Mouse (Mus musculus): ENCODE measurements around the gene Pbrm1. TPM values are rescaled to one million over a fixed set of nuclear protein-coding genes. Genes with fewer than 3 reads are reported as not detected.

Gene Pbrm1
- polyA plus RNA-seq, 1 experiment = 6.8 TPM

DNA sequence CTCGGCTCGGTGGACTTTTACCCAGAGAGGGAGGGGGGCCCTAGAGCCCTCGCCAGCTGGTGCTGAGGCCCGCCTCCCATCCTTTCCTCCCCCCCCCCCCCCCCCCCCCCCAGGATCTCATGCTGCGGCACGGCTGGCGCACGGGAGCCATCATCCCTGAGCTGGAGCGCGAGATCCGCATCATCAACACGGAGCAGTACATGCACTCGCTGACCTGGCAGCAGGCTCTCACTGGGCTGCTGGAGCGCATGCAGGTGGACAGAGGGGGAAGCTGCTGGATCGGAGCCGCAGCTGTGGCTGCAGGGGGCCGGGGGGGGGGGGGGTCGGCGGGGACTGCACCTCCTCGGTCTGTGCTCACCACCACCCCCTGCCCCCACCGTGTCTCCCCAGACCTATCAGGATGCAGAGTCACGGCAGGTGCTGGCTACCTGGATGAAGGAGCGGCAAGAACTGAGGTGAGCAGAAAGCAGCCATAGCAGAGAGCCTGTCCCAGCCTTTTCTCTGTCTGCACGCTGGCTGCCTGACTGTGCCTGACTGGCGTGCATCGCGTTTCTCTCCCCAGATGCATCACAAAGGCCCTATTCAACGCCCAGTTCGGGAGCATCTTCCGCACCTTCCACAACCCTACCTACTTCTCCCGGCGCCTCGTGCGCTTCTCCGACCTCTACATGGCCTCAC is 119.4 kb downstream of the Pbrm1 start:
- Histone ChIP-seq H3K36me3 (ENCODE audit: control insufficient read depth, insufficient read depth, low read length) (no peaks in the 10 kb centered on the region; the same call in none of the 2 replicates), H3K27me3 (ENCODE audit: control insufficient read depth, insufficient read depth, low read length) (no peaks in the 10 kb centered on the region; the same call in 1 of the 2 replicates), H3K4me1 (ENCODE audit: control insufficient read depth, insufficient read depth, insufficient read length, low read length) (no peaks in the 10 kb centered on the region; the same call in 1 of the 2 replicates), H3K4me3 (ENCODE audit: low read depth, low read length) (no peak overlapping the region), H3K27ac (ENCODE audit: insufficient read depth, low read depth, low read length) (no peak overlapping the region)
- no peak for TF ChIP-seq CTCF (IDR thresholded peaks at IDR 0.05; ENCODE audit: extremely low read depth, insufficient read length, insufficient replicate concordance, low read depth, low read length)
- no peak for TF ChIP-seq POLR2A (IDR thresholded peaks at IDR 0.05; ENCODE audit: low read depth, low read length)
- 88% methylated on average over 32 of the region's 35 CpGs for WGBS

DNA sequence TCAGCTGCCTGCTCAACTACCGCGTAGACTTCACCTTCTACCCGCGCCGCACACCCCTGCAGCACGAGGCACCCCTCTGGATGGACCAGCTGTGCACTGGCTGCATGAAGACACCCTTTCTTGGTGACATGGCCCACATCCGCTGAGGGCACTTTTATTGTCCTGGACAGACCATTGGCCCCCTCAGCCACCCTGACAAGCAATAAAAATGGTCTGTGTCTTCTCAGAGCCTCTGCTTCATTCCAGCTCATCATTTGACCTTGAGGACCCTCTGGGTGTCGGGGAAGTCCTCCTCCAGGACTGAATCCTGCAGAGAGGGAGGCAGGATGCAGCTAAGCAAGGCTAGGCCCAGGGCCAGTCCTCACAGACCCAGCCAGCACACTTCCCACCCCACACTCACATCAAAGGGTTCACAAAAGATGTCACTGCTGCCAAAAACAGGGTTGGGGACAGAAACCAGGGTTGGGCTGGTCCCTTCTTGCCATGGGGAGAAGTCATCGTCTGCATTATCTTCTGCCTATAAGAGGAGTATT is 120.0 kb downstream of the Pbrm1 start:
- no peak overlapping the region for H3K4me3 ChIP-seq (ENCODE audit: low read depth, low read length)
- TF ChIP-seq POLR2A (IDR thresholded peaks at IDR 0.05; ENCODE audit: low read depth, low read length) = no peak
- no peak for TF ChIP-seq CTCF (IDR thresholded peaks at IDR 0.05; ENCODE audit: extremely low read depth, insufficient read length, insufficient replicate concordance, low read depth, low read length)
- H3K36me3 ChIP-seq (ENCODE audit: control insufficient read depth, insufficient read depth, low read length) = no peaks in the 10 kb centered on the region; the same call in none of the 2 replicates
- 89% methylated on average over 9 of the region's 9 CpGs for WGBS
- no peak overlapping the region for H3K27ac ChIP-seq (ENCODE audit: insufficient read depth, low read depth, low read length)
- H3K27me3 ChIP-seq (ENCODE audit: control insufficient read depth, insufficient read depth, low read length) = no peaks in the 10 kb centered on the region
- no peaks in the 10 kb centered on the region; the same call in 1 of the 2 replicates for H3K4me1 ChIP-seq (ENCODE audit: control insufficient read depth, insufficient read depth, insufficient read length, low read length)

DNA sequence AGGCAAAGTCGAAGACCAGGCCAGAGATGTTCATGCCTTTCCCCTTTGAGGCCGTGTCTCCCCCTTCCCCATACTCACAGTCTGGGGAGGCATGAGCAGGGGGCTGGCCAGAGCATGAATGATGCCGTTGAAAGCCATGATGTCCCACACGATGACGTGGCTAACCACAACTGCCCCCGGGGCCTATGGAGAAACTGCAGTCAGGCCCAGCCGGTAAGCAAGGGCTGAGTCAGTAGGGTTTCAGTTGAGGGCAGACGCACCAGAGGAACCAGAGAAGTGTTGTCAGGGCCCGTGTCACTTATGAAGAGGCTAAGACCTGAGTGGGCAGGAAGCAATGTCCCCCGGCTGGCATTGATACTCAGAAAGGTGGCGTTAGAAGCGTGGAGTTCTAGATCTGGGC is 120.7 kb downstream of the Pbrm1 start:
- no peaks in the 10 kb centered on the region for H3K27me3 ChIP-seq (ENCODE audit: control insufficient read depth, insufficient read depth, low read length)
- H3K36me3 ChIP-seq (ENCODE audit: control insufficient read depth, insufficient read depth, low read length) = no peaks in the 10 kb centered on the region; the same call in none of the 2 replicates
- no peak overlapping the region for H3K4me3 ChIP-seq (ENCODE audit: low read depth, low read length)
- 82% methylated on average over 12 of the region's 12 CpGs for WGBS
- no peaks in the 10 kb centered on the region; the same call in 1 of the 2 replicates for H3K4me1 ChIP-seq (ENCODE audit: control insufficient read depth, insufficient read depth, insufficient read length, low read length)
- no peak overlapping the region for H3K27ac ChIP-seq (ENCODE audit: insufficient read depth, low read depth, low read length)
- TF ChIP-seq CTCF (IDR thresholded peaks at IDR 0.05; ENCODE audit: extremely low read depth, insufficient read length, insufficient replicate concordance, low read depth, low read length) (no peak), POLR2A (IDR thresholded peaks at IDR 0.05; ENCODE audit: low read depth, low read length) (no peak)

DNA sequence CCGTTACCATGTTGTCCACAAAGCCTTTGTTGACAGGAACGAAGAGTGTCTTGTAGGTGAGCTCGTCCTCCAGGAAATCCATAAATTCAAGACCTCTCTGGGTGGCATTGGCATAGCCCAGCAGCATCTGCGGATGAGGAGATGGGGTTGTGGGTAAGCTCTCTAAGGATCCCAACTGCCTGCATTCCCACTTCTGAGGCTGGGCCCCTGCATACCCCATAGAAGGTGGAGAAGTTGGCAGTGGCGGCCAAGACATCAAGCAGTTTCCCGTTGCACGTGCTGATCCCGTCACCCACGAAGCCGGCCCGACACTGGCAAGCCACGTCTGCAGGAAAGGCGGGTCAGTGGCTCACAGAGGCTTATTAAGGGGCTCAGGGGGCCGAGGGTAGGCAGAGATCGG is 121.2 kb downstream of the Pbrm1 start:
- H3K36me3 ChIP-seq (ENCODE audit: control insufficient read depth, insufficient read depth, low read length) = no peaks in the 10 kb centered on the region; the same call in none of the 2 replicates
- no peak for TF ChIP-seq POLR2A (IDR thresholded peaks at IDR 0.05; ENCODE audit: low read depth, low read length)
- TF ChIP-seq CTCF (IDR thresholded peaks at IDR 0.05; ENCODE audit: extremely low read depth, insufficient read length, insufficient replicate concordance, low read depth, low read length) = no peak
- WGBS = 88% methylated on average over 15 of the region's 15 CpGs

DNA sequence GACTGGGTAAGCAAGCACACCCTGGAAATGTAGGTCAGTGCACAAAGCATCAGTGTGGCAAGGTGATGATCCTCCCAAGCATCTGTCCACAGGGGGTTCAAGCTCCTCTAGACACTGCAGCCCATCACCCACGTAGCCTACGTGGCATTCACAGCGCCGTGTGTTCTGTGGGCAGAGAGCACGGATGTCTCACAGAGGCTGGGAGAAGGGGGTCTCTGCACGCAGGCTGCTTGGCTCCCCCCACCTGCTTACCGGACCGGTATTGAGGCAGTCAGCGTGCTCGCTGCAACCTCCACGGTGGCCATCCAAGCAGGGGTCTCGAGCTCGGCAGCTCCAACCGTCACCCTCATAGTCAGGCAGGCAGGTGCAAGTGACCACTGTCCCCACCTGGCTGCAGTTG is 122.1 kb downstream of the Pbrm1 start:
- H3K27me3 ChIP-seq (ENCODE audit: control insufficient read depth, insufficient read depth, low read length) = no peaks in the 10 kb centered on the region
- no peaks in the 10 kb centered on the region; the same call in none of the 2 replicates for H3K36me3 ChIP-seq (ENCODE audit: control insufficient read depth, insufficient read depth, low read length)
- H3K4me3 ChIP-seq (ENCODE audit: low read depth, low read length) = no peak overlapping the region
- WGBS = 94% methylated on average over 14 of the region's 14 CpGs
- TF ChIP-seq CTCF (IDR thresholded peaks at IDR 0.05; ENCODE audit: extremely low read depth, insufficient read length, insufficient replicate concordance, low read depth, low read length) (no peak), POLR2A (IDR thresholded peaks at IDR 0.05; ENCODE audit: low read depth, low read length) (no peak)
- no peaks in the 10 kb centered on the region; the same call in 1 of the 2 replicates for H3K4me1 ChIP-seq (ENCODE audit: control insufficient read depth, insufficient read depth, insufficient read length, low read length)
- no peak overlapping the region for H3K27ac ChIP-seq (ENCODE audit: insufficient read depth, low read depth, low read length)

More for the DNA sequence above, 121.2 kb downstream of the Pbrm1 start:
- H3K4me1 ChIP-seq (ENCODE audit: control insufficient read depth, insufficient read depth, insufficient read length, low read length) = no peaks in the 10 kb centered on the region; the same call in 1 of the 2 replicates
- no peak overlapping the region for H3K4me3 ChIP-seq (ENCODE audit: low read depth, low read length)
- no peak overlapping the region for H3K27ac ChIP-seq (ENCODE audit: insufficient read depth, low read depth, low read length)
- no peaks in the 10 kb centered on the region for H3K27me3 ChIP-seq (ENCODE audit: control insufficient read depth, insufficient read depth, low read length)

DNA sequence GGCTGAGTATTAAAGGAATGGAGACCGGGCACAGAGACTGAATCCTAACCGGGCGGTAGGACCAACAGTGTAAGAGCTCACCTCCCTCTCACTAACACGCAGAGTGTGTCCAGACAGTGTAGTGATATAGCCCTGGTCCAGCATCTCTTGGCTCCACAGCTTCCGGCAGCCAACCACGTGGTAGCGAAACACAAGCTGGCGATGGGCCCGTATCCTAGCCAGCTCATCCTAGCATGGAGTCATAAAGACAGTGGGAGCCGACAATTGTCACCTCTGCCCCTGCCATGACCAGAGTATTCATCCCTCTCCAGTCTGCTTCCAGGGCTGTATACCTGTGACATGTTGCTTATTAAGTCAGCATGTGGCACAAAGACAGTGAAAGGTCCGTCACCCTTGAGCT is 126.8 kb downstream of the Pbrm1 start:
- TF ChIP-seq POLR2A (IDR thresholded peaks at IDR 0.05; ENCODE audit: low read depth, low read length) = no peak
- H3K36me3 ChIP-seq (ENCODE audit: control insufficient read depth, insufficient read depth, low read length) = no peaks in the 10 kb centered on the region; the same call in 1 of the 2 replicates
- H3K4me3 ChIP-seq (ENCODE audit: low read depth, low read length) = no peak overlapping the region
- H3K27me3 ChIP-seq (ENCODE audit: control insufficient read depth, insufficient read depth, low read length) = no peaks in the 10 kb centered on the region
- 86% methylated on average over 11 of the region's 11 CpGs for WGBS
- no peak overlapping the region for H3K27ac ChIP-seq (ENCODE audit: insufficient read depth, low read depth, low read length)
- no peaks in the 10 kb centered on the region for H3K4me1 ChIP-seq (ENCODE audit: control insufficient read depth, insufficient read depth, insufficient read length, low read length)

Measured in small intestine, adult 2 months (tissue).